Mouse (Mus musculus) lung, embryonic 15.5 days (tissue): ENCODE data around the gene Iqgap1. TPM values are rescaled to one million over a fixed set of nuclear protein-coding genes. Genes with fewer than 3 reads are reported as not detected.
"Not testable (repeated sequence)": the region's sequence is repeated elsewhere in the genome, so short reads cannot be mapped to it uniquely, and the experiment has no call there.

Experiments
- ATAC-seq: fragments of 200-750 bp; cut with Nextera tagmentation; 2 replicates; pipeline ENCODE4 v1.8.0; 2017; ENCODE audit warnings: moderate number of reproducible peaks, borderline replicate concordance; ENCODE audit not compliant: low FRiP score, low TSS enrichment; ENCODE audit errors: extremely low read depth
- H3K27ac ChIP-seq: fragments of 300-500 bp; sonication (generic); 2 replicates; pipeline ENCODE4 v1.5.1; 2015; ENCODE audit warnings: moderate library complexity, mild to moderate bottlenecking, inconsistent platforms
- H3K27me3 ChIP-seq: fragments of 300-500 bp; sonication (generic); 2 replicates; pipeline ENCODE4 v1.6.1; 2015; ENCODE audit warnings: inconsistent platforms
- H3K36me3 ChIP-seq: fragments of 300-500 bp; sonication (generic); 2 replicates; pipeline ENCODE4 v1.6.1; 2015; ENCODE audit warnings: inconsistent platforms
- H3K4me1 ChIP-seq: fragments of 300-500 bp; sonication (generic); 2 replicates; pipeline ENCODE4 v1.6.1; 2015; ENCODE audit warnings: inconsistent platforms
- H3K4me2 ChIP-seq: fragments of 300-500 bp; sonication (generic); 2 replicates; pipeline ENCODE4 v1.6.1; 2015; ENCODE audit warnings: inconsistent platforms, mild to moderate bottlenecking, moderate library complexity
- H3K4me3 ChIP-seq: fragments of 300-500 bp; sonication (generic); 2 replicates; pipeline ENCODE4 v1.5.1; 2015; ENCODE audit warnings: mild to moderate bottlenecking, inconsistent platforms
- H3K9ac ChIP-seq: fragments of 300-500 bp; sonication (generic); 2 replicates; pipeline ENCODE4 v1.6.1; 2015; ENCODE audit warnings: inconsistent platforms
- H3K9me3 ChIP-seq: fragments of 300-500 bp; sonication (generic); 2 replicates; pipeline ENCODE4 v1.6.1; 2016; ENCODE audit warnings: inconsistent platforms
- WGBS: fragments of 180-500 bp; shearing (Covaris S2); methylation state at CpG from one replicate; pipeline ENCODE4 v1.1.7; 2015; 5-methylcytosine and 5-hydroxymethylcytosine counted together
- polyA plus RNA-seq: library from polyadenylated mRNA; unstranded; fragments of >200 nt; fragmentation: Nextera tagmentation; extraction: Ambion mirVana; gene quantifications from 2 replicates; pipeline ENCODE4 v1.2.1, GENCODE M21; 2015

Iqgap1 gene
- polyA plus RNA-seq, 1 experiment from 2014 or later = 115 TPM

GRCm38 (mm10) chr7:80753613-80754012, 72.2 kb downstream of the Iqgap1 start:
- WGBS = 53% methylated on average over 2 of the region's 2 CpGs
- Histone ChIP-seq H3K9me3 (no peaks in the 10 kb centered on the region), H3K27me3 (no peaks in the 10 kb centered on the region), H3K4me2 (no peak overlapping the region), H3K36me3 (peaks cover 76% of the 10 kb centered on the region), H3K27ac (peak overlapping the region; percentile 32), H3K4me1 (0 out of 2 replicates have a peak, but pooled peaks cover 5% of the 10 kb centered on the region), H3K9ac (no peak overlapping the region), H3K4me3 (no peak overlapping the region)
- ATAC-seq = no peak

DNA sequence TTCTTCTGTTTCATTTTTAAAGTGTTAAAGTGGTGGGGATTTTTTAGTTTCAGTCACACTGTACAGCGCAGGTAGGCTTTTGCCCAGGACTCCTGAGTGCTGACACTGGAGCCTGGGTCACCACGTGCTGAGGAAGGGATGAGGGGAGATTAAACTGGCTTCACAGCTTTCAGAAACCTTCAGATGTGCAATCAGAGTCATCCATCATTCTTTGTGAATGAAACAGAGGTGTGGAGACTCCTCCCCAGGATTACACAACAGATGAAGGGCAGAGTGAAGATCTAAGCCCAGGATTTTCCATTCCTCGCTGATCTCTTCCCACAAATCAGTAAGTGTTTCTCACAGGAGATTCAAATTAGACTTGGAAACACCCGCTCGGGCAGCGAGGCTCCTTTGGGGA, 76.2 kb downstream of the Iqgap1 start:
- Histone ChIP-seq H3K27me3 (no peaks in the 10 kb centered on the region), H3K36me3 (peaks cover 71% of the 10 kb centered on the region), H3K4me1 (peaks cover 25% of the 10 kb centered on the region), H3K9ac (no peak overlapping the region), H3K4me3 (no peak overlapping the region), H3K4me2 (no peak overlapping the region), H3K9me3 (no peaks in the 10 kb centered on the region), H3K27ac (no peak overlapping the region)
- ATAC-seq = no peak
- WGBS = 61% methylated on average over 6 of the region's 6 CpGs

GRCm38 (mm10) chr7:80749109-80749508, 76.7 kb downstream of the Iqgap1 start:
- 88% methylated on average over 10 of the region's 10 CpGs for WGBS
- H3K36me3 ChIP-seq = peaks cover 73% of the 10 kb centered on the region

GRCm38 (mm10) chr7:80747371-80747770, 78.4 kb downstream of the Iqgap1 start:
- Histone ChIP-seq H3K36me3 (peaks cover 77% of the 10 kb centered on the region), H3K27ac (no peak overlapping the region), H3K27me3 (no peaks in the 10 kb centered on the region), H3K4me2 (no peak overlapping the region), H3K9me3 (no peaks in the 10 kb centered on the region), H3K4me3 (no peak overlapping the region), H3K4me1 (peaks cover 27% of the 10 kb centered on the region), H3K9ac (no peak overlapping the region)
- ATAC-seq = no peak
- WGBS = 80% methylated on average over 7 of the region's 7 CpGs

More at GRCm38 (mm10) chr7:80749109-80749508, 76.7 kb downstream of the Iqgap1 start:
- not testable (repeated sequence) for H3K9ac ChIP-seq, H3K4me3 ChIP-seq, ATAC-seq, H3K27me3 ChIP-seq, H3K4me2 ChIP-seq, H3K9me3 ChIP-seq, H3K27ac ChIP-seq
- peaks cover 30% of the 10 kb centered on the region for H3K4me1 ChIP-seq

- WGBS = 39% methylated on average over 5 of the region's 5 CpGs
- no peak for ATAC-seq
- Histone ChIP-seq H3K9me3 (no peaks in the 10 kb centered on the region), H3K4me3 (no peak overlapping the region), H3K9ac (no peak overlapping the region), H3K36me3 (peaks cover 73% of the 10 kb centered on the region), H3K4me1 (peaks cover 27% of the 10 kb centered on the region), H3K27ac (0 out of 2 replicates have a peak overlapping the region, but pooled peaks have one; percentile 8), H3K4me2 (no peak overlapping the region), H3K27me3 (no peaks in the 10 kb centered on the region)
Measured at GRCm38 (mm10) chr7:80746166-80746761, 79.5 kb downstream of the Iqgap1 start.

- no peak overlapping the region for H3K4me2 ChIP-seq
- no peak for ATAC-seq
- WGBS = 24% methylated on average over 3 of the region's 3 CpGs
- H3K27ac ChIP-seq = peak overlapping the region; percentile 45
- no peak overlapping the region for H3K4me3 ChIP-seq
- H3K36me3 ChIP-seq = peaks cover 68% of the 10 kb centered on the region
- no peaks in the 10 kb centered on the region for H3K9me3 ChIP-seq
- H3K4me1 ChIP-seq = peaks cover 27% of the 10 kb centered on the region
- no peak overlapping the region for H3K9ac ChIP-seq
- no peaks in the 10 kb centered on the region for H3K27me3 ChIP-seq
Measured at GRCm38 (mm10) chr7:80745746-80746145, 80.0 kb downstream of the Iqgap1 start.

- no peak overlapping the region for H3K4me3 ChIP-seq
- H3K36me3 ChIP-seq = peaks cover 64% of the 10 kb centered on the region
- H3K9me3 ChIP-seq = no peaks in the 10 kb centered on the region
- no peak overlapping the region for H3K4me2 ChIP-seq
- no peak overlapping the region for H3K9ac ChIP-seq
- peak overlapping the region; percentile 45 for H3K27ac ChIP-seq
- WGBS = 29% methylated on average over 9 of the region's 9 CpGs
- H3K27me3 ChIP-seq = no peaks in the 10 kb centered on the region
- no peak for ATAC-seq
- H3K4me1 ChIP-seq = peaks cover 27% of the 10 kb centered on the region
Measured at GRCm38 (mm10) chr7:80745250-80745649, 80.5 kb downstream of the Iqgap1 start.

DNA sequence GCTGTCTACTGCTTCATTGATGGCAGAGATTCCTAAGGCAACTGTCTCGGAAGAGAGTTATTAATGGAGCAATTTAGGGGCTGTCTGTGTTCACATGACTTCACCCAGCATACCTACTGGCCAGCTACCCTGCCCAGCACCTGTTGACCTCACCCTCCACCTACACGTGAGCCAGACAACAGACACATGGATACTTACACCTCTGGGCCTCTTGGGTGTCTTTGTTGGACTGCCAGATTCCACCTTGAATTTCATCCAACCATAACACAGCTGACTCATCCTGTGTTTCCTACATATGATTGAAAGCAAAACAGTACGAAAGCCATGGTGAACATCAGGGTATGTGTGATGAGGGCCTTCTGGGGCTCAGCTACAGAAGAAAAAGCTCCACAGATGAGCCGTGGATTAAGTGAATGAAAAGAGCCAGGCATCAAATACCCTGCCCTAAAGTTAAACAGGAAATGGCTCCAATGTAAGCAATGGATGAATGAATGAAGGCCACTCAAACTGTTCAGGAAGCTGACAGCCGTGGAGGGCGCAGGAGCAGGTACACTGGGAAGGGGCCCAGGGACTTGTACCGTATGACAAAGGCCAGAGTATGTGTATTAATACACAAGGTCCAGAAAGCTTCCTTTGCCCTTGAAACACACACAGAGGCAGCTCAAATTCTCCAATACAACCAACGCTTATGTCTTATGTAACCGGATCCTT, 81.7 kb downstream of the Iqgap1 start:
- H3K27ac ChIP-seq = peak overlapping the region; percentile 49; the same call in 1 of the 2 replicates
- no peak overlapping the region for H3K4me2 ChIP-seq
- no peaks in the 10 kb centered on the region for H3K9me3 ChIP-seq
- H3K4me3 ChIP-seq = no peak overlapping the region
- 49% methylated on average over 9 of the region's 9 CpGs for WGBS
- no peak overlapping the region for H3K9ac ChIP-seq
- no peak for ATAC-seq
- H3K27me3 ChIP-seq = no peaks in the 10 kb centered on the region
- peaks cover 27% of the 10 kb centered on the region for H3K4me1 ChIP-seq
- peaks cover 66% of the 10 kb centered on the region for H3K36me3 ChIP-seq

DNA sequence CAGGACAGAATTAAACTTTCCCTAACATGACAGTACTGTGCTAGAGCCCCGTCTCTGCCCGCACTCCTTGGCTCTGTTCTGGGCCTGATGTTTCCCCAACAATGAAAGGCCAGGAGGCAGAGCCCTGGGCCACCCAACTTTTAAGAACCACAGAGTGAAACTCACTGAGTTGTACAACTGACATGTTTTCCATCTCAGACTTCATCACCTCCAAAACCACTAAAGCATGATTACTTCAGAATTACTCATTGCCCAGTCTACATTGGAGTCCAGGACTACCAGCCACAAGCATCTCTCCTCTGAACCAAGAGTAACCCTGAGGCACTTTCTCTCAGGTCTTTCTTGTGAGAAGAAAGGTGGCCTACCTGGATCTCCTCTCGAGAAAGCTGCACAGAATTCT, 83.1 kb downstream of the Iqgap1 start:
- H3K4me1 ChIP-seq = peaks cover 27% of the 10 kb centered on the region
- no peak overlapping the region for H3K9ac ChIP-seq
- H3K27ac ChIP-seq = no peak overlapping the region
- no peak for ATAC-seq
- WGBS = 87% methylated on average over 3 of the region's 3 CpGs
- H3K4me2 ChIP-seq = no peak overlapping the region
- H3K4me3 ChIP-seq = no peak overlapping the region
- no peaks in the 10 kb centered on the region for H3K27me3 ChIP-seq
- no peaks in the 10 kb centered on the region for H3K9me3 ChIP-seq
- peaks cover 67% of the 10 kb centered on the region for H3K36me3 ChIP-seq

DNA sequence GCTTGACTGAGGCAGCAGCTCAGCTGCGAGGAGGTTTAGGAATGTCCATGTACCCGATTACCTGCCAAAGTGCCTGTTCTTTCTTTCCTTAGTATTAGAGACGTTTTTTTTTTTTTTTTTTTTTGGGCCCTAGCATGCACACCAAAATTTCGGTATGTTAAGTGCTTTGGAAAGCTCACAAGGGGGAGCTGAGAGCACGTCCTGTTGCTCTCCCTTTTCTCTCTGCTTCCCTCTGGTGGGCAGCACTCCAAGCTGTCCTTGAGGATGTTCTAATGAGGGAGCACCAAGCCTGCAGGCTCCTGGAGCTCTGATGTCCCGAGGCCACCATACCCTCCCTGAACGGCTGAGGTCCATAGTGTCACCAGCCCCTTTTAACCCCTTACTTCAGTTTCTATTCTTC, 84.8 kb downstream of the Iqgap1 start:
- no peaks in the 10 kb centered on the region for H3K27me3 ChIP-seq
- H3K27ac ChIP-seq = no peak overlapping the region
- peaks cover 70% of the 10 kb centered on the region for H3K36me3 ChIP-seq
- ATAC-seq = peak; percentile 75; the same call in 1 of the 2 replicates
- no peak overlapping the region for H3K9ac ChIP-seq
- no peaks in the 10 kb centered on the region for H3K9me3 ChIP-seq
- H3K4me1 ChIP-seq = peaks cover 20% of the 10 kb centered on the region
- WGBS = 22% methylated on average over 7 of the region's 7 CpGs
- H3K4me3 ChIP-seq = no peak overlapping the region
- no peak overlapping the region for H3K4me2 ChIP-seq

GRCm38 (mm10) chr7:80736199-80736598, 89.6 kb downstream of the Iqgap1 start:
- H3K27ac ChIP-seq = no peak overlapping the region
- H3K36me3 ChIP-seq = peaks cover 86% of the 10 kb centered on the region
- no peak overlapping the region for H3K9ac ChIP-seq
- H3K27me3 ChIP-seq = no peaks in the 10 kb centered on the region
- no peak for ATAC-seq
- 82% methylated on average over 10 of the region's 10 CpGs for WGBS
- H3K4me2 ChIP-seq = no peak overlapping the region
- no peaks in the 10 kb centered on the region for H3K9me3 ChIP-seq
- H3K4me1 ChIP-seq = no peaks in the 10 kb centered on the region
- H3K4me3 ChIP-seq = no peak overlapping the region

GRCm38 (mm10) chr7:80732986-80733385, 92.8 kb downstream of the Iqgap1 start:
- peaks cover 83% of the 10 kb centered on the region for H3K36me3 ChIP-seq
- 79% methylated on average over 11 of the region's 11 CpGs for WGBS
- ATAC-seq = no peak

More at GRCm38 (mm10) chr7:80732986-80733385, 92.8 kb downstream of the Iqgap1 start:
- H3K27me3 ChIP-seq = no peaks in the 10 kb centered on the region
- H3K9ac ChIP-seq = no peak overlapping the region
- no peak overlapping the region for H3K27ac ChIP-seq
- no peaks in the 10 kb centered on the region for H3K9me3 ChIP-seq
- no peaks in the 10 kb centered on the region for H3K4me1 ChIP-seq
- no peak overlapping the region for H3K4me2 ChIP-seq
- no peak overlapping the region for H3K4me3 ChIP-seq
